Mouse (Mus musculus) cerebellum, adult 8-10 months (tissue): ENCODE measurements around the gene Sgpp2.

Source experiments
- DNase-seq: peaks from one replicate; pipeline ENCODE4 v3.0.0; 2022

Sgpp2 gene

GRCm38 (mm10) chr1:78340584-78340983 is 30.4 kb downstream of the Sgpp2 start:
- no peak for DNase-seq

- no peak for DNase-seq
These were observed 37.2 kb downstream of the Sgpp2 start for GRCm38 (mm10) chr1:78347317-78347806.

GRCm38 (mm10) chr1:78349219-78349618 is 39.1 kb downstream of the Sgpp2 start:
- no peak for DNase-seq

- DNase-seq: no peak
These were observed 43.1 kb downstream of the Sgpp2 start for GRCm38 (mm10) chr1:78353254-78353653.

GRCm38 (mm10) chr1:78355123-78355522 is 45.0 kb downstream of the Sgpp2 start:
- peak; percentile 64 for DNase-seq

GRCm38 (mm10) chr1:78357415-78357814 is 47.3 kb downstream of the Sgpp2 start:
- DNase-seq: no peak

GRCm38 (mm10) chr1:78357868-78358267 is 47.7 kb downstream of the Sgpp2 start:
- no peak for DNase-seq

GRCm38 (mm10) chr1:78363965-78364889 is 54.1 kb downstream of the Sgpp2 start:
- no peak for DNase-seq

GRCm38 (mm10) chr1:78367806-78368205 is 57.7 kb downstream of the Sgpp2 start:
- DNase-seq: no peak

GRCm38 (mm10) chr1:78370121-78370520 is 60.0 kb downstream of the Sgpp2 start:
- DNase-seq: no peak

GRCm38 (mm10) chr1:78371569-78372236 is 61.6 kb downstream of the Sgpp2 start:
- peak; percentile 88 for DNase-seq

GRCm38 (mm10) chr1:78372316-78372715 is 62.2 kb downstream of the Sgpp2 start:
- DNase-seq: no peak

- no peak for DNase-seq
These were observed 63.7 kb downstream of the Sgpp2 start for GRCm38 (mm10) chr1:78373836-78374235.

- no peak for DNase-seq
These were observed 64.9 kb downstream of the Sgpp2 start for GRCm38 (mm10) chr1:78375058-78375457.

- DNase-seq: no peak
These were observed 70.8 kb downstream of the Sgpp2 start for GRCm38 (mm10) chr1:78380950-78381349.

- DNase-seq: no peak
These were observed 77.7 kb downstream of the Sgpp2 start for GRCm38 (mm10) chr1:78387854-78388253.

GRCm38 (mm10) chr1:78388848-78389247 is 78.7 kb downstream of the Sgpp2 start:
- DNase-seq: no peak

- no peak for DNase-seq
These were observed 85.1 kb downstream of the Sgpp2 start for GRCm38 (mm10) chr1:78395191-78395735.

GRCm38 (mm10) chr1:78395737-78396136 is 85.6 kb downstream of the Sgpp2 start:
- no peak for DNase-seq

GRCm38 (mm10) chr1:78396320-78396913 is 86.3 kb downstream of the Sgpp2 start:
- peak; percentile 71 for DNase-seq

GRCm38 (mm10) chr1:78399755-78400154 is 89.6 kb downstream of the Sgpp2 start:
- no peak for DNase-seq

- DNase-seq: no peak
These were observed 91.3 kb downstream of the Sgpp2 start for GRCm38 (mm10) chr1:78401413-78401812.

- no peak for DNase-seq
These were observed 99.3 kb downstream of the Sgpp2 start for GRCm38 (mm10) chr1:78409396-78409795.
